Mouse (Mus musculus): ENCODE measurements around the gene Hip1r. TPM values are rescaled to one million over a fixed set of nuclear protein-coding genes. Genes with fewer than 3 reads are reported as not detected.
A peak's percentile ranks its signal among the peaks of the same experiment; 100 is the strongest.

Hip1r gene
- polyA plus RNA-seq, 1 experiment from 2014 or later = 16.8 TPM

- Histone ChIP-seq H3K27ac (peak overlapping the region; percentile 90), H3K9me3 (replicated peaks) (no peaks in the 10 kb centered on the region), H3K4me1 (peaks cover 57% of the 10 kb centered on the region), H3K27me3 (no peaks in the 10 kb centered on the region), H3K4me2 (peak overlapping the region; percentile 47), H3K36me3 (ENCODE audit: poor library complexity, severe bottlenecking) (peaks cover 46% of the 10 kb centered on the region), H3K4me3 (peak overlapping the region; percentile 12; the same call in 1 of the 2 replicates), H3K9ac (peak overlapping the region; percentile 60)
- peak; percentile 73 for ATAC-seq
- WGBS = 8% methylated on average over 19 of the region's 19 CpGs
Observed at GRCm38 (mm10) chr5:124010910-124011655, 37.7 kb downstream of the Hip1r start.

GRCm38 (mm10) chr5:124011927-124012326 lies 38.5 kb downstream of the Hip1r start:
- Histone ChIP-seq H3K27ac (peak overlapping the region; percentile 90), H3K36me3 (ENCODE audit: poor library complexity, severe bottlenecking) (peaks cover 38% of the 10 kb centered on the region), H3K9me3 (replicated peaks) (no peaks in the 10 kb centered on the region), H3K9ac (peak overlapping the region; percentile 60), H3K4me1 (peaks cover 64% of the 10 kb centered on the region), H3K4me3 (no peak overlapping the region), H3K4me2 (peak overlapping the region; percentile 47), H3K27me3 (no peaks in the 10 kb centered on the region)
- no peak for ATAC-seq
- 7% methylated on average over 8 of the region's 8 CpGs for WGBS

- peaks cover 28% of the 10 kb centered on the region for H3K36me3 ChIP-seq (ENCODE audit: poor library complexity, severe bottlenecking)
- peaks cover 74% of the 10 kb centered on the region for H3K4me1 ChIP-seq
- 0 out of 2 replicates have a peak overlapping the region, but pooled peaks have one; percentile 21 for H3K9ac ChIP-seq
- 86% methylated on average over 10 of the region's 10 CpGs for WGBS
- ATAC-seq = no peak
- no peaks in the 10 kb centered on the region for H3K9me3 ChIP-seq (replicated peaks)
- no peaks in the 10 kb centered on the region for H3K27me3 ChIP-seq
- peak overlapping the region; percentile 19; the same call in 1 of the 2 replicates for H3K27ac ChIP-seq
- no peak overlapping the region for H3K4me3 ChIP-seq
- no peak overlapping the region for H3K4me2 ChIP-seq
Observed at GRCm38 (mm10) chr5:124012885-124013284, 39.5 kb downstream of the Hip1r start.

- Histone ChIP-seq H3K4me2 (no peak overlapping the region), H3K27ac (0 out of 2 replicates have a peak overlapping the region, but pooled peaks have one; percentile 67), H3K36me3 (ENCODE audit: poor library complexity, severe bottlenecking) (peaks cover 19% of the 10 kb centered on the region), H3K9ac (no peak overlapping the region), H3K4me3 (no peak overlapping the region), H3K27me3 (no peaks in the 10 kb centered on the region), H3K4me1 (peaks cover 82% of the 10 kb centered on the region), H3K9me3 (replicated peaks) (no peaks in the 10 kb centered on the region)
- no peak for ATAC-seq
- 92% methylated on average over 16 of the region's 16 CpGs for WGBS
Observed at GRCm38 (mm10) chr5:124013747-124014146, 40.3 kb downstream of the Hip1r start.

- H3K9me3 ChIP-seq (replicated peaks) = no peaks in the 10 kb centered on the region
- peaks cover 87% of the 10 kb centered on the region for H3K4me1 ChIP-seq
- no peak for ATAC-seq
- no peak overlapping the region for H3K9ac ChIP-seq
- no peaks in the 10 kb centered on the region for H3K27me3 ChIP-seq
- 86% methylated on average over 3 of the region's 3 CpGs for WGBS
- no peak overlapping the region for H3K4me3 ChIP-seq
- H3K27ac ChIP-seq = 0 out of 2 replicates have a peak overlapping the region, but pooled peaks have one; percentile 67
- H3K36me3 ChIP-seq (ENCODE audit: poor library complexity, severe bottlenecking) = peaks cover 15% of the 10 kb centered on the region
- H3K4me2 ChIP-seq = no peak overlapping the region
Observed at GRCm38 (mm10) chr5:124014180-124014579, 40.8 kb downstream of the Hip1r start.

- Histone ChIP-seq H3K4me1 (peaks cover 93% of the 10 kb centered on the region), H3K27me3 (no peaks in the 10 kb centered on the region), H3K9me3 (replicated peaks) (no peaks in the 10 kb centered on the region), H3K36me3 (ENCODE audit: poor library complexity, severe bottlenecking) (peaks cover 9% of the 10 kb centered on the region), H3K4me3 (no peak overlapping the region), H3K4me2 (0 out of 2 replicates have a peak overlapping the region, but pooled peaks have one; percentile 17), H3K27ac (peak overlapping the region; percentile 67; the same call in 1 of the 2 replicates), H3K9ac (no peak overlapping the region)
- WGBS = 17% methylated on average over 11 of the region's 11 CpGs
- ATAC-seq = no peak
Observed at GRCm38 (mm10) chr5:124014791-124015251, 41.4 kb downstream of the Hip1r start.

GRCm38 (mm10) chr5:124015727-124016126 lies 42.3 kb downstream of the Hip1r start:
- Histone ChIP-seq H3K4me2 (no peak overlapping the region), H3K27ac (no peak overlapping the region), H3K9ac (no peak overlapping the region), H3K4me3 (no peak overlapping the region), H3K4me1 (peaks cover 95% of the 10 kb centered on the region), H3K27me3 (no peaks in the 10 kb centered on the region), H3K9me3 (replicated peaks) (no peaks in the 10 kb centered on the region), H3K36me3 (ENCODE audit: poor library complexity, severe bottlenecking) (peaks cover 3% of the 10 kb centered on the region; the same call in 1 of the 2 replicates)
- 79% methylated on average over 2 of the region's 2 CpGs for WGBS
- no peak for ATAC-seq

- Histone ChIP-seq H3K36me3 (ENCODE audit: poor library complexity, severe bottlenecking) (peaks cover 8% of the 10 kb centered on the region), H3K9me3 (replicated peaks) (no peaks in the 10 kb centered on the region), H3K27me3 (no peaks in the 10 kb centered on the region), H3K4me2 (no peak overlapping the region), H3K4me3 (no peak overlapping the region), H3K27ac (no peak overlapping the region), H3K4me1 (peaks cover 89% of the 10 kb centered on the region), H3K9ac (no peak overlapping the region)
- no peak for ATAC-seq
- WGBS = 88% methylated on average over 7 of the region's 7 CpGs
Observed at GRCm38 (mm10) chr5:124016291-124016821, 42.9 kb downstream of the Hip1r start.

- Histone ChIP-seq H3K9ac (no peak overlapping the region), H3K27me3 (no peaks in the 10 kb centered on the region), H3K4me1 (peaks cover 75% of the 10 kb centered on the region), H3K4me2 (no peak overlapping the region), H3K27ac (no peak overlapping the region), H3K4me3 (no peak overlapping the region), H3K9me3 (replicated peaks) (no peaks in the 10 kb centered on the region), H3K36me3 (ENCODE audit: poor library complexity, severe bottlenecking) (peaks cover 17% of the 10 kb centered on the region)
- WGBS = 87% methylated on average over 9 of the region's 9 CpGs
- ATAC-seq = no peak
Observed at GRCm38 (mm10) chr5:124017941-124018340, 44.5 kb downstream of the Hip1r start.

- H3K4me2 ChIP-seq = no peak overlapping the region
- no peak overlapping the region for H3K9ac ChIP-seq
- WGBS = 91% methylated on average over 9 of the region's 9 CpGs
- H3K27me3 ChIP-seq = no peaks in the 10 kb centered on the region
- H3K4me3 ChIP-seq = no peak overlapping the region
- H3K9me3 ChIP-seq (replicated peaks) = no peaks in the 10 kb centered on the region
- ATAC-seq = no peak
- H3K4me1 ChIP-seq = peaks cover 70% of the 10 kb centered on the region
- no peak overlapping the region for H3K27ac ChIP-seq
- peaks cover 17% of the 10 kb centered on the region for H3K36me3 ChIP-seq (ENCODE audit: poor library complexity, severe bottlenecking)
Observed at GRCm38 (mm10) chr5:124018651-124019050, 45.2 kb downstream of the Hip1r start.

- ATAC-seq = no peak
Observed at GRCm38 (mm10) chr5:124019348-124020216, 46.2 kb downstream of the Hip1r start.

More at GRCm38 (mm10) chr5:124019348-124020216, 46.2 kb downstream of the Hip1r start:
- Histone ChIP-seq H3K27ac (no peak overlapping the region; the same call in 1 of the 2 replicates), H3K27me3 (no peaks in the 10 kb centered on the region), H3K9me3 (replicated peaks) (no peaks in the 10 kb centered on the region), H3K36me3 (ENCODE audit: poor library complexity, severe bottlenecking) (peaks cover 17% of the 10 kb centered on the region), H3K4me2 (no peak overlapping the region), H3K9ac (no peak overlapping the region), H3K4me1 (peaks cover 70% of the 10 kb centered on the region), H3K4me3 (no peak overlapping the region)
- 71% methylated on average over 12 of the region's 12 CpGs for WGBS
